Mouse (Mus musculus) kidney, embryonic 16.5 days (tissue): ENCODE measurements around the gene Cmc1. TPM values are rescaled to one million over a fixed set of nuclear protein-coding genes. Genes with fewer than 3 reads are reported as not detected.
A peak's percentile ranks its signal among the peaks of the same experiment; 100 is the strongest.
"Not testable (repeated sequence)": the region's sequence is repeated elsewhere in the genome, so short reads cannot be mapped to it uniquely, and the experiment has no call there.

Experiments used
- ATAC-seq: fragments of 200-750 bp; cut with Nextera tagmentation; 2 replicates; pipeline ENCODE4 v1.8.0; 2017; ENCODE audit warnings: moderate TSS enrichment; ENCODE audit not compliant: low FRiP score, low TSS enrichment
- H3K27ac ChIP-seq: fragments of 300-500 bp; sonication (generic); 2 replicates; pipeline ENCODE4 v1.5.1; 2014; ENCODE audit warnings: low read length
- H3K27me3 ChIP-seq: fragments of 300-500 bp; sonication (generic); 2 replicates; pipeline ENCODE4 v1.6.1; 2014; ENCODE audit warnings: low read length, control low read depth, mixed read lengths; ENCODE audit not compliant: insufficient read depth
- H3K36me3 ChIP-seq: fragments of 300-500 bp; sonication (generic); 2 replicates; pipeline ENCODE4 v1.6.1; 2014; ENCODE audit warnings: low read length, control low read depth, mixed read lengths; ENCODE audit not compliant: insufficient read depth
- H3K4me1 ChIP-seq: fragments of 300-500 bp; sonication (generic); 2 replicates; pipeline ENCODE4 v1.6.1; 2014; ENCODE audit warnings: low read length, control low read depth, mixed read lengths; ENCODE audit not compliant: insufficient read depth
- H3K4me2 ChIP-seq: fragments of 300-500 bp; sonication (generic); replicated peaks from 2 replicates; pipeline ENCODE4 v1.6.1; 2014; ENCODE audit warnings: low read depth, low read length
- H3K4me3 ChIP-seq: fragments of 300-500 bp; sonication (generic); 2 replicates; pipeline ENCODE4 v1.5.1; 2014; ENCODE audit warnings: mild to moderate bottlenecking, low read length
- H3K9ac ChIP-seq: fragments of 300-500 bp; sonication (generic); replicated peaks from 2 replicates; pipeline ENCODE4 v1.6.1; 2014; ENCODE audit warnings: low read length
- H3K9me3 ChIP-seq: fragments of 300-500 bp; sonication (generic); 2 replicates; pipeline ENCODE4 v1.6.1; 2016; ENCODE audit warnings: low read length, control low read depth
- WGBS: fragments of 180-500 bp; shearing (Covaris S2); extraction: QIAGEN DNeasy Blood & Tissue Kit; methylation state at CpG from one replicate; pipeline ENCODE4 v1.1.7; 2014; 5-methylcytosine and 5-hydroxymethylcytosine counted together
- polyA plus RNA-seq: library from polyadenylated mRNA; unstranded; fragments of >200 nt; fragmentation: Nextera tagmentation; extraction: Ambion mirVana; gene quantifications from 2 replicates; pipeline ENCODE4 v1.2.1, GENCODE M21; 2015

The Cmc1 gene
- polyA plus RNA-seq, 1 experiment from 2014 or later = 39.2 TPM

DNA sequence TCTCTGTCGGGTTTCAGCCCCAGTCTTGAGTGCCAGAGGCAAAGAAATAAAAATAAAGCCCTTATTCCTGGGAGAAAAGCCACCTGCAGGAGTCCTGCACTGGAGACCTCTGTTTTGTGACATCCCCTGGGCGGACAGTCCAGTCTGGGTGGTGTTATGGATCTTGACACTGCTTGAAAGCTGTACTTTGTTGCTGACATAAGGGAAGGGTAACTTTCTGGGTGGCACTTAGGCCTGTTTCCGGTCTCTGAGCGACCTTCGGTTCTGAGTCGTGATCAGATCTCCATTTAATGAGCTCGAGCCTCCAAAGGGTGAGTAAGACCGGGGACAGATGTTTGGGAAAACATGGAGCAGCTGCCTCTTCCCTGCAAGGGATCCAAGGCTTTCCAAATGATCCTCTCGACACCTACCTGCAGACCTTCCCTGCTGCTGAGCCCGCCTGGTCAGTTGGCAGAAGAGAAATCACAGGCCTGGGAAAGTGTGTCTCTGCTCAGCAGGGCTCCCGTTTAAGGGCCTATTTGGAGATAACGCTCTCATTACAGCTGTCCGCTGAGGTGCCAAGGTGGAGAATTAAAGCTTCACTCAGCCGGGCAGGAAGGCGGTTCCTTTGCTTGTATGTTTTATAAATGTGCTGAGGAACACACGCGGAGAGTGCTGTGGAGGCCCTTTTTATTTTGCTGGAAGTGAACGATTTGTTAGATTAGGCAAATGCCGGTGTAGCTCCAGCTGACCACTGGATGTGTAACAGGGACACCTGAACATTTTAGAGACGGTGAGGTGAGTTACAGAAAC is 648 bp upstream of the Cmc1 start:
- WGBS = 53% methylated on average over 20 of the region's 20 CpGs
- Histone ChIP-seq H3K9me3 (no peaks in the 10 kb centered on the region), H3K4me3 (peak overlapping the region; percentile 70), H3K4me2 (peak overlapping the region; percentile 75), H3K4me1 (peaks cover 12% of the 10 kb centered on the region), H3K9ac (no peak overlapping the region), H3K27me3 (no peaks in the 10 kb centered on the region), H3K36me3 (no peaks in the 10 kb centered on the region), H3K27ac (no peak overlapping the region; the same call in 1 of the 2 replicates)
- ATAC-seq = peak; percentile 52

DNA sequence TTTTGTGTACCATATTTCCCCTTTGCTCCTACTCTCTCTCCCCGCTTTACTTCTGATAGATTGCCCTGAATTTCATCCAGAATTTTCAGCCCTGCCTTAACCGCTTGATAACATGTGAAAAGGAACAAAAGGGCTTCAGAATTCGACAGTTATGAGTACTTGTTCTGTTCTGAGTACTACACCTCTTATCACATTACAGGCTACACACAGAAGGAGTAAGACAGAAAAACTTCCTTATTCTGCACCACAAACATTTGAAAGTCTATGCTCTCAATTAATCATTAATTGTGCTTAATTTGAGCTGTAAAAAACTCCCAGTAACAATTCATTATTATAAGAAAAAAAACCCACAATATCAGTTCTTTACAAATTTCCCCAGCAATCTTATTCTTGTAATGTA is 9.6 kb downstream of the Cmc1 start:
- 75% methylated on average over 2 of the region's 3 CpGs for WGBS
- not testable (repeated sequence) for ATAC-seq, H3K4me1 ChIP-seq

DNA sequence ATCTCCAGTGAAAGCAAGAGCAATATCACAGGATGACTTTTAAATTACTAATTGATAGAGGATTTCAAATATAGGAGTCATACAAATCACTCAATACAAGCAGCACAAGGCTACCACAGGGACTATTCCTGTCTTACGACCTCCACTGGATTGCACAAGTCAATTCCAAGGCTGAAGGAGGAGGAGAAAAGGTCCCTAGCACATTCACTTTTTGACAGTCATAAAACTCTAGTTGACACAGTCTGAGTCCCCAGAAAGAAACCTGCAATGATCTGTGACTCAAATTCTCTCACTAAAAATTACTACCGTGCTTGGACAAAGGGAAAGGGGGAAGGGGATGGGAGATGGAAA is 39.6 kb downstream of the Cmc1 start:
- no peak for ATAC-seq
- no peaks in the 10 kb centered on the region for H3K27me3 ChIP-seq
- no peaks in the 10 kb centered on the region for H3K36me3 ChIP-seq
- H3K27ac ChIP-seq = no peak overlapping the region
- H3K9ac ChIP-seq = no peak overlapping the region
- H3K4me2 ChIP-seq = no peak overlapping the region
- no peaks in the 10 kb centered on the region for H3K9me3 ChIP-seq
- no peaks in the 10 kb centered on the region for H3K4me1 ChIP-seq
- no peak overlapping the region for H3K4me3 ChIP-seq
- 45% methylated on average over 2 of the region's 2 CpGs for WGBS

More for the DNA sequence above, 9.6 kb downstream of the Cmc1 start:
- H3K36me3 ChIP-seq, H3K4me3 ChIP-seq, H3K4me2 ChIP-seq, H3K27me3 ChIP-seq, H3K9me3 ChIP-seq, H3K27ac ChIP-seq, H3K9ac ChIP-seq: not testable (repeated sequence)

DNA sequence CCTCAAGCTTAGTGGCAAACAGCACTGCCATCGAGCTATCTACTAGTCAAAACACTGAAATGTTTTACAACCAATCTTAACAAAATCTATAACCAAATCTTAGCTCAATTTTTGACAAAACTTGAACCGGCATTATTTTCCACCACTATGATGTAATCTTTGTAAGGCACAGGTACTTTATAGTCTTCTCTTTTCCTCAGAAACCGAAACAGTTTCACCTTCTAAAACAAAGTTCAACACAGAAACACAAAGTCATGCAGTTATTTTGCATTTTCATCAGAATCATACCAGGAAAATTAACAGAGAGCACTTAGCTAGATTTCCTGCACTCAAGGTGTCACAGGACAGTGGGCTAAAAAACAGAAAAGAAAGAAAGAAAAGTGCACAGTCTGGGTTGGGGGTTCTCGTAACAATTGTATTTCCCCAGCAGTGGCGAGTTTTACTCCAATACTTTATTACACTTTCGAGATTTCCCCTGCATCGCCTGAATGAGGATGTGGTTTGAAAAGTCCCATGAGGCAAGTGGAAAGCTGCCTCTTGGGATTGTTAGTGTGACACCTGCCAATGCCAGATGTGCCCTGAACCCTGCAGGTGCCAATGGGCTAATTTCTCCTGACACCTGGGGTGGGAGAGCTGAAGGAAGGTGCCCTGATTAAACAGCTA is 40.1 kb downstream of the Cmc1 start:
- WGBS = 88% methylated on average over 7 of the region's 7 CpGs
- H3K4me2 ChIP-seq = no peak overlapping the region
- no peaks in the 10 kb centered on the region for H3K27me3 ChIP-seq
- H3K9ac ChIP-seq = no peak overlapping the region
- H3K36me3 ChIP-seq = no peaks in the 10 kb centered on the region
- no peak for ATAC-seq
- no peak overlapping the region for H3K4me3 ChIP-seq
- H3K27ac ChIP-seq = no peak overlapping the region
- no peaks in the 10 kb centered on the region for H3K4me1 ChIP-seq
- no peaks in the 10 kb centered on the region for H3K9me3 ChIP-seq

DNA sequence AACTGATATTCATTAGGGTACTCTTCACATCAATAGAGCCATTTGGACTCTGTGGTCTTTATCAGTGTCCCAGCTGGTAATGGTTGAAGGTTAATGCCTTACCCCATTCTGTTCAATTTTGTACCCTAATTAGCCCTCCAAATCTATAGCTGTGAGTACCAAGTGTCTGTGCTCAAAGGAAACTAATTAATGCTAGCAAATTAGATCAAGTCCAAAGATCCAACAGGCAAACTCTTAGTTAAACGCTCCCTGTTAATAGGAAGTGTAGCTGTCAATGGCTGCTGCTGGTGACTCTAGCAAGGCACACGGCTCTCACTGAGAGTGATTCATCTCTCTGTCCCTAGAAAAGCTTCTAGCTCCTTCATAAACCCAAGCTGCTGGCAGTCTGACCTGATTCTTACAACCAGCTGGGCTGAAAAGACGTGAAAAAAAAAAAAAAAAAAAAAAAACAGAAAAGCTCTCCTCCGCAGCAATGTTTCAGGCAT is 41.4 kb downstream of the Cmc1 start:
- no peaks in the 10 kb centered on the region for H3K27me3 ChIP-seq
- no peak overlapping the region for H3K4me2 ChIP-seq
- no peak for ATAC-seq
- H3K4me3 ChIP-seq = no peak overlapping the region
- H3K27ac ChIP-seq = no peak overlapping the region
- H3K36me3 ChIP-seq = no peaks in the 10 kb centered on the region
- H3K9ac ChIP-seq = no peak overlapping the region
- no peaks in the 10 kb centered on the region for H3K9me3 ChIP-seq
- 66% methylated on average over 4 of the region's 4 CpGs for WGBS
- no peaks in the 10 kb centered on the region for H3K4me1 ChIP-seq

DNA sequence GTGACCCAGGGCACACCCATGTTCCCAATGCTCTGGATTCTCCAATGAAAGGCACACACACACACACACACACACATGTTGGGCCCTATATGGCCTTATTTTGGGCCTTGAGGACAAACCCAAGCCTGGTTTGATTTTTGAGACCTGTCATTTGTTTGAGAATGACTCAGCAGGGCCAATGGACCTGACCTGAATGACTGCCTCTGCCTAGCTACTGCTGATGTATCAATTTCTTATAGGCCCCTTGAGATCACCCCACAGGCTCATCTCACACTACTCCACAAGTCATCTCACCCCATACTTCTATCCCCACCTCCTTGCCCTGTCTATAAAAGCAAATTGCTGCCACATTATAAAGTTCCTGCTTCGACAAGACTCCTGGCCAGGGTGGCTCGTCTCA is 48.2 kb downstream of the Cmc1 start:
- no peak overlapping the region for H3K27ac ChIP-seq
- H3K4me3 ChIP-seq = no peak overlapping the region
- 59% methylated on average over 2 of the region's 2 CpGs for WGBS
- 0 out of 2 replicates have a peak, but pooled peaks cover under 1% of the 10 kb centered on the region for H3K4me1 ChIP-seq
- H3K4me2 ChIP-seq = no peak overlapping the region
- ATAC-seq = no peak
- H3K36me3 ChIP-seq = no peaks in the 10 kb centered on the region
- no peaks in the 10 kb centered on the region for H3K27me3 ChIP-seq
- no peak overlapping the region for H3K9ac ChIP-seq
- no peaks in the 10 kb centered on the region for H3K9me3 ChIP-seq

DNA sequence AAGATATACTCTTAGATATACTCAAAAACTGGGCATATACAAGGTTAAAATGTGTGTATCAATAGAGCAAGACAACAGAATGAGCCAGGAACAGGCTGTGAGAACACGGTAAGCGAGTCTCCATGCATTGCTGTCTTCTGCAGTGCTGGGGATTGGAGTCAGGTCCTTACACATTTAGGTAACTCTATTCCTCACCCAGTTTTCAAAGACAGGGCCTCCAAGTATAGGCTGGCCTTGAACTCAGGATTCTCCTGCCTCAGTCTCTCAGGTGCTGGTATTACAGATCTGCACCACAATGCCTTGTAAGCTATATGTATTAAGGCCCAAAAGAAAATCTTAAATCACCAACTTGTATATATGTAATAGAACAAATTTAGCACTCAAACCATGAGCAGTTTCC is 49.5 kb downstream of the Cmc1 start:
- no peaks in the 10 kb centered on the region for H3K36me3 ChIP-seq

DNA sequence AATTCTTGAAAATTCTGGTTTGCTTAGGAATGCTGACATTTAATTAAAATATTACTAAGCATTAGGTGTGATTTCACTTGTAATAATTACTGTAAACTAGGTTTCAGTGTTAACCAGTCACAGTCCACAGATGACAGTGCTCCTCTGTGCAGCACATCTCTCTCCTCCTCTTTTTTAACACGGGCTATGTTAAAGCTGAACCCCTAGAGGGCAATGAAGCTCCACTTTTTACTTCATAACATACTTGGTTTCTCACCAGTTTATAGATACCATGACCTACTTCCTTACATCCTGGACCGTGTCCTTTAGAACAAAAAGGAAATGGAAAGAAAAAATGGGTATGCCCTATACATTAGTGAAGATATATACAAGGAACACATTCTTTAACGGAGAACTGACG is 50.6 kb downstream of the Cmc1 start:
- Histone ChIP-seq H3K4me3 (no peak overlapping the region), H3K9ac (no peak overlapping the region), H3K36me3 (no peaks in the 10 kb centered on the region), H3K27me3 (no peaks in the 10 kb centered on the region), H3K9me3 (no peaks in the 10 kb centered on the region), H3K27ac (no peak overlapping the region), H3K4me2 (no peak overlapping the region), H3K4me1 (peaks cover 4% of the 10 kb centered on the region; the same call in 1 of the 2 replicates)
- WGBS = 49% methylated on average over 4 of the region's 4 CpGs
- ATAC-seq = 0 out of 2 replicates have a peak, but pooled peaks have one; percentile 49

More for the DNA sequence above, 49.5 kb downstream of the Cmc1 start:
- Histone ChIP-seq H3K4me3 (no peak overlapping the region), H3K4me2 (no peak overlapping the region), H3K9ac (no peak overlapping the region), H3K27me3 (no peaks in the 10 kb centered on the region), H3K4me1 (peaks cover 4% of the 10 kb centered on the region; the same call in 1 of the 2 replicates), H3K27ac (no peak overlapping the region), H3K9me3 (no peaks in the 10 kb centered on the region)
- no peak for ATAC-seq
- 91% methylated on average over 2 of the region's 2 CpGs for WGBS

DNA sequence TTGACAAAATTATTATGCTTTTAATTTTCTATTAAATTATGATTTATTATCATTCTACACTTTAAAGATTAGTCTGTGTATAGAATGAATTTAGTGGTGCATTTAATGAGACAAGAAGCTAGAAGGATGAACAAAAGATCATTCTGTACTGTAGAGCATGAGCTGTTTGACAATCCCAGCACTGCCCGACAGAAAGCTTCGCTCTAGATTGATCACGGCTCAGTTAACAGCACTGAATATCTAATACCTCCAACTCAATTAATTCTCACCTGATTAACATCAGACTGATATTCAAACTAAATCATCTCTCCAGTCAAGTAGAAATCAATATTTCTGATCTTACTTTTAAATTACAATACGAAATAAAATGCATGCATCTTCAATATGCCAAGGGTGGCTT is 66.1 kb downstream of the Cmc1 start:
- H3K9me3 ChIP-seq = no peaks in the 10 kb centered on the region
- H3K27me3 ChIP-seq = no peaks in the 10 kb centered on the region
- no peak for ATAC-seq
- no peak overlapping the region for H3K4me3 ChIP-seq
- 56% methylated on average over 4 of the region's 4 CpGs for WGBS
- no peaks in the 10 kb centered on the region for H3K36me3 ChIP-seq
- H3K4me2 ChIP-seq = no peak overlapping the region
- no peak overlapping the region for H3K9ac ChIP-seq
- peaks cover 9% of the 10 kb centered on the region; the same call in 1 of the 2 replicates for H3K4me1 ChIP-seq
- no peak overlapping the region for H3K27ac ChIP-seq
